Mouse (Mus musculus): ENCODE measurements at regions not wholly inside any gene's neighbourhood (a gene's known extent, or its start where the extent isn't known, plus 50 kb on each side); places are given as distances from the start of the nearest gene placed in this dataset.
A peak's percentile ranks its signal among the peaks of the same experiment; 100 is the strongest.

- no peak for DNase-seq (ENCODE audit: low spot score)
Observed at GRCm38 (mm10) chr10:18907276-18907960, 62.6 kb downstream of the Perp start.

- DNase-seq (ENCODE audit: low spot score) = no peak
Observed at GRCm38 (mm10) chr10:18909307-18909706, 64.5 kb downstream of the Perp start.

GRCm38 (mm10) chr10:18910898-18911297, 66.1 kb downstream of the Perp start:
- DNase-seq (ENCODE audit: low spot score) = peak; percentile 36

- DNase-seq (ENCODE audit: low spot score) = no peak
Observed at GRCm38 (mm10) chr10:18917120-18917616, 72.3 kb downstream of the Perp start.

- no peak for DNase-seq (ENCODE audit: low spot score)
Observed at GRCm38 (mm10) chr10:18923088-18923821, 78.4 kb downstream of the Perp start.

- no peak for DNase-seq (ENCODE audit: low spot score)
Observed at GRCm38 (mm10) chr10:18927811-18928210, 83.0 kb downstream of the Perp start.

- no peak for DNase-seq (ENCODE audit: low spot score)
Observed at GRCm38 (mm10) chr10:18931344-18931743, 84.1 kb downstream of the Tnfaip3 start.

GRCm38 (mm10) chr10:18941447-18941846, 74.0 kb downstream of the Tnfaip3 start:
- DNase-seq (ENCODE audit: low spot score) = no peak

GRCm38 (mm10) chr10:18941908-18942307, 73.5 kb downstream of the Tnfaip3 start:
- DNase-seq (ENCODE audit: low spot score) = no peak

GRCm38 (mm10) chr10:18943296-18944075, 72.0 kb downstream of the Tnfaip3 start:
- DNase-seq (ENCODE audit: low spot score) = no peak

GRCm38 (mm10) chr10:18946727-18947126, 68.7 kb downstream of the Tnfaip3 start:
- DNase-seq (ENCODE audit: low spot score) = no peak

All from urinary bladder, postnatal 14 days (tissue).